Mouse (Mus musculus) neural tube, embryonic 12.5 days (tissue): ENCODE results near the gene Myh14. TPM values are rescaled to one million over a fixed set of nuclear protein-coding genes. Genes with fewer than 3 reads are reported as not detected.

Experiments
- ATAC-seq: fragments of 200-750 bp; cut with Nextera tagmentation; 2 replicates; pipeline ENCODE4 v1.8.0; 2017; ENCODE audit warnings: low read depth, mild to moderate bottlenecking, moderate TSS enrichment, moderate library complexity; ENCODE audit not compliant: low FRiP score
- H3K27ac ChIP-seq: fragments of 300-500 bp; sonication (generic); 2 replicates; pipeline ENCODE4 v1.5.1; 2016
- H3K27me3 ChIP-seq: fragments of 300-500 bp; sonication (generic); replicated peaks from 2 replicates; pipeline ENCODE4 v1.6.1; 2016; ENCODE audit warnings: mild to moderate bottlenecking
- H3K36me3 ChIP-seq: fragments of 300-500 bp; sonication (generic); 2 replicates; pipeline ENCODE4 v1.6.1; 2016; ENCODE audit warnings: mild to moderate bottlenecking
- H3K4me1 ChIP-seq: fragments of 300-500 bp; sonication (generic); 2 replicates; pipeline ENCODE4 v1.6.1; 2016
- H3K4me2 ChIP-seq: fragments of 300-500 bp; sonication (generic); replicated peaks from 2 replicates; pipeline ENCODE4 v1.6.1; 2016; ENCODE audit warnings: mild to moderate bottlenecking
- H3K4me3 ChIP-seq: fragments of 300-500 bp; sonication (generic); 2 replicates; pipeline ENCODE4 v1.5.1; 2016
- H3K9ac ChIP-seq: fragments of 300-500 bp; sonication (generic); 2 replicates; pipeline ENCODE4 v1.6.1; 2016; ENCODE audit warnings: mild to moderate bottlenecking
- H3K9me3 ChIP-seq: fragments of 300-500 bp; sonication (generic); 2 replicates; pipeline ENCODE4 v1.6.1; 2016; ENCODE audit warnings: mild to moderate bottlenecking
- WGBS: fragments of 180-500 bp; shearing (Covaris S2); methylation state at CpG from one replicate; pipeline ENCODE4 v1.1.7; 2016; 5-methylcytosine and 5-hydroxymethylcytosine counted together
- polyA plus RNA-seq: library from polyadenylated mRNA; unstranded; fragments of >200 nt; fragmentation: Nextera tagmentation; extraction: Ambion mirVana; gene quantifications from 2 replicates; pipeline ENCODE4 v1.2.1, GENCODE M21; 2016

Gene Myh14
- polyA plus RNA-seq, 1 experiment from 2014 or later, result 2.5 TPM

DNA sequence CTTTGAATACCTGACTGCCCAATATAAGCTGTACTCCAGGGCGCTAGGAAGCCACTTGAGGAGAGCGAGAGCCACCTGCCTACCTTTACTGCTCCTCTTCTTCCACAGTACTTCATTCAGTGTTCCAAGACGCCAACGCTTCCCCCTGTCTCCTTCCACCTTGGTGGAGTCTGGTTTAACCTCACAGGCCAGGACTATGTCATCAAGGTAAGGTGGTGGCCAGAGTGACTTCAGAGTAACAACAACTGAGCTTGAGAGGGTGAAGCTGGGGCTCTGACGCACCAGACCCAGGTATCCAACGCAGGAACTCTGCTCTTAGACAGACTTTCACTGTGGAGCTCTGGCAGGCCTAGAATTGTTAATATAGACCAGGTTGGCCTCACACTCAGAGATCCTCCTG lies 85.0 kb downstream of the Myh14 start:
- H3K4me2 ChIP-seq, result no peak overlapping the region

GRCm38 (mm10) chr7:44584921-44585320 lies 85.7 kb downstream of the Myh14 start:
- H3K27ac ChIP-seq, result no peak overlapping the region
- no peaks in the 10 kb centered on the region for H3K9me3 ChIP-seq
- WGBS, result 88% methylated on average over 6 of the region's 6 CpGs
- no peaks in the 10 kb centered on the region for H3K36me3 ChIP-seq
- peaks cover 24% of the 10 kb centered on the region for H3K27me3 ChIP-seq
- no peak overlapping the region for H3K9ac ChIP-seq
- peaks cover 25% of the 10 kb centered on the region for H3K4me1 ChIP-seq
- no peak for ATAC-seq
- no peak overlapping the region for H3K4me3 ChIP-seq
- no peak overlapping the region for H3K4me2 ChIP-seq

More for the DNA sequence above, 85.0 kb downstream of the Myh14 start:
- H3K36me3 ChIP-seq, result no peaks in the 10 kb centered on the region
- peaks cover 24% of the 10 kb centered on the region for H3K27me3 ChIP-seq
- H3K4me3 ChIP-seq, result no peak overlapping the region
- ATAC-seq, result no peak
- peaks cover 30% of the 10 kb centered on the region for H3K4me1 ChIP-seq
- H3K9me3 ChIP-seq, result no peaks in the 10 kb centered on the region
- WGBS, result 92% methylated on average over 6 of the region's 6 CpGs
- H3K27ac ChIP-seq, result no peak overlapping the region
- no peak overlapping the region for H3K9ac ChIP-seq

GRCm38 (mm10) chr7:44584265-44584804 lies 86.3 kb downstream of the Myh14 start:
- 80% methylated on average over 4 of the region's 4 CpGs for WGBS
- no peaks in the 10 kb centered on the region for H3K9me3 ChIP-seq

DNA sequence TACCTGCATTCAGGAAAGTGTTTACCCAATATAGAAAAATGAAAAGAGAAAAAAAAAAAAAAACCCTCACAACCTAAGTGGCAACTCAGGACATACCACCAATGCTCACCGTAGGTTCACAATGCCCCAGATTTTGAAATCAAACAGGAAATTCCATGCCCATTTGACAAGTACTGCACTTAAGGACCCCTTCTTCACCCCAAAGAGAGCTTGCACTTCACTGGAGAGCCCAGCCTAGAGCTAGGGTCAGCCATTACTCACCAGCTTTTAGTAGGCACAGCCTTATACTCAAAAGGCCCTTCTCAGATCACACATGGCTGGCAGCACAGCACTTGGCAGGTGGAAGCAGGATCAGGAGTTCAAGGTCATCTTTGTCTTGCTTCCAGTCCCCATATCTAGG lies 87.5 kb downstream of the Myh14 start:
- Histone ChIP-seq H3K4me2 (no peak overlapping the region), H3K4me1 (peaks cover 12% of the 10 kb centered on the region), H3K36me3 (no peaks in the 10 kb centered on the region), H3K4me3 (no peak overlapping the region), H3K9me3 (no peaks in the 10 kb centered on the region), H3K9ac (no peak overlapping the region), H3K27ac (no peak overlapping the region), H3K27me3 (peaks cover 11% of the 10 kb centered on the region)
- 91% methylated on average over 1 of the region's 1 CpGs for WGBS
- ATAC-seq, result no peak

More at GRCm38 (mm10) chr7:44584265-44584804, 86.3 kb downstream of the Myh14 start:
- ATAC-seq, result no peak
- Histone ChIP-seq H3K4me3 (no peak overlapping the region), H3K4me2 (no peak overlapping the region), H3K27ac (no peak overlapping the region), H3K9ac (no peak overlapping the region), H3K36me3 (no peaks in the 10 kb centered on the region), H3K27me3 (peaks cover 21% of the 10 kb centered on the region), H3K4me1 (peaks cover 20% of the 10 kb centered on the region)

- Histone ChIP-seq H3K4me1 (peaks cover 9% of the 10 kb centered on the region), H3K9ac (no peak overlapping the region), H3K4me3 (no peak overlapping the region), H3K27me3 (peaks cover 7% of the 10 kb centered on the region), H3K9me3 (no peaks in the 10 kb centered on the region), H3K4me2 (no peak overlapping the region), H3K36me3 (no peaks in the 10 kb centered on the region), H3K27ac (no peak overlapping the region)
- no peak for ATAC-seq
- WGBS, result 83% methylated on average over 5 of the region's 5 CpGs
Observed at GRCm38 (mm10) chr7:44582709-44583108, 87.9 kb downstream of the Myh14 start.

GRCm38 (mm10) chr7:44581637-44582036 lies 89.0 kb downstream of the Myh14 start:
- Histone ChIP-seq H3K9ac (no peak overlapping the region), H3K36me3 (no peaks in the 10 kb centered on the region), H3K4me1 (no peaks in the 10 kb centered on the region), H3K4me3 (no peak overlapping the region), H3K27me3 (no peaks in the 10 kb centered on the region; the same call in 1 of the 2 replicates), H3K9me3 (no peaks in the 10 kb centered on the region), H3K4me2 (no peak overlapping the region), H3K27ac (no peak overlapping the region)
- WGBS, result 81% methylated on average over 6 of the region's 6 CpGs
- no peak for ATAC-seq

DNA sequence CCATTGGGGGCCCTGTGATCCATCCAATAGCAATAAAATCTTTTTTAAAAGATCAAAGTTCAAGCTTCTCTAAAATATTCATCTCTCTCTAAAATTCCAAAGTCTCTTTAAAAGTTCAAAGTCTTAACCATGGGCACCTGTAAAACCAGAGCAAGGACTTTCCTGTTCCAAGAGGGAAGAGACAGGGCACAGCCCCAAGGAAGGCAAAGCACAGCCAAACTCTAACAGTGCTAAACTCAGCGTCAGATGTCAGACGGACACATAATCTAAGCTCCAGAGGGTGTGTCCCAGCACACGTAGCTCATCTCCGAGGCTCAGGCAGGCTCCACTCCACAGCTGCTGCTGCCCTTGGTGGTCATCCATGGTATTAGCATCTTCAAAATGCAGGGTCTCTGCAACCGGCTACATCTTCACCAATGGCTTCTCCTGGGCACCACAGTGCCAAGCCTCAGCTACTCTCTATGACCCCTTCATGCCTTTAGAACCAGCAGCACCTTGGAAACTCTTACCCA lies 94.3 kb downstream of the Myh14 start:
- Histone ChIP-seq H3K27me3 (no peaks in the 10 kb centered on the region), H3K4me1 (no peaks in the 10 kb centered on the region), H3K4me2 (no peak overlapping the region), H3K9ac (no peak overlapping the region), H3K4me3 (no peak overlapping the region), H3K27ac (no peak overlapping the region), H3K36me3 (no peaks in the 10 kb centered on the region), H3K9me3 (no peaks in the 10 kb centered on the region)
- no peak for ATAC-seq
- WGBS, result 54% methylated on average over 5 of the region's 5 CpGs

DNA sequence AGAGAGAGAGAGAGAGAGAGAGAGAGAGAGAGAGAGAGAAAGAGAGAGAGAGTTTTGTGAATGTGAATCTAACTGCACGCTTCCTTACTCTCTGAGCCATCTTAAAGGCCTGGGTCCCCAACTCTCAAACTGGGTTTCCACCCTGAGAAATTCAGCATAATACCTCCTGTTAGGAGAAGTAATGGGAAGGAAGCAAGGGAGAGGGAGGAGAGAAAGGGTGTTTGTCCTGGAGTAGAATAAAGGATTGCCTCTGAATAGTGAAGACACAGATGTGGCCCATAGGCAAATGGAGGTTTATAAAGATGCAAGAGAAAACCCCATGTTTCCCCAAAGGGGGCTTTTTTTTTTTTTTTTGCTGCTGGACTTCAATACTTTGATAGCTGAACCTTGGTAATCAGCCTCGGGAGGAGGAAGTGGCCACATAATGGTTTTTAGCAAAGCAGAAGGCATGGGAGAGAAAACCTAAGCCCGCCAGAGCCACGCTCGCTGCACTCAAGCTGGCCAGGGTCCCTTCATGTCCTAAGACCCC lies 97.6 kb downstream of the Myh14 start:
- WGBS, result 79% methylated on average over 5 of the region's 5 CpGs
- Histone ChIP-seq H3K27ac (no peak overlapping the region), H3K4me2 (no peak overlapping the region), H3K9me3 (no peaks in the 10 kb centered on the region), H3K4me1 (no peaks in the 10 kb centered on the region), H3K9ac (no peak overlapping the region), H3K4me3 (no peak overlapping the region), H3K27me3 (no peaks in the 10 kb centered on the region), H3K36me3 (no peaks in the 10 kb centered on the region)
- no peak for ATAC-seq

GRCm38 (mm10) chr7:44572213-44572701 lies 98.4 kb downstream of the Myh14 start, which contains the start of gene Napsa:
TSS of gene Napsa (plus strand) at chr7:44572380.
- H3K27me3 ChIP-seq, result no peaks in the 10 kb centered on the region
- ATAC-seq, result no peak

GRCm38 (mm10) chr7:44571811-44572210 lies 98.8 kb downstream of the Myh14 start:
- Histone ChIP-seq H3K4me2 (no peak overlapping the region), H3K9me3 (no peaks in the 10 kb centered on the region), H3K36me3 (no peaks in the 10 kb centered on the region), H3K4me1 (no peaks in the 10 kb centered on the region), H3K9ac (no peak overlapping the region), H3K27me3 (no peaks in the 10 kb centered on the region), H3K27ac (no peak overlapping the region), H3K4me3 (no peak overlapping the region)
- WGBS, result 67% methylated on average over 4 of the region's 4 CpGs
- ATAC-seq, result no peak

More at GRCm38 (mm10) chr7:44572213-44572701, 98.4 kb downstream of the Myh14 start, which contains the start of gene Napsa:
- Histone ChIP-seq H3K4me2 (no peak within 1 kb of the TSS), H3K9me3 (no peaks in the 10 kb centered on the region), H3K4me1 (no peaks in the 10 kb centered on the region), H3K36me3 (no peaks in the 10 kb centered on the region), H3K4me3 (no peak within 1 kb of the TSS), H3K9ac (no peak within 1 kb of the TSS), H3K27ac (no peak within 1 kb of the TSS)
- 37% methylated on average over 7 of the region's 7 CpGs for WGBS

DNA sequence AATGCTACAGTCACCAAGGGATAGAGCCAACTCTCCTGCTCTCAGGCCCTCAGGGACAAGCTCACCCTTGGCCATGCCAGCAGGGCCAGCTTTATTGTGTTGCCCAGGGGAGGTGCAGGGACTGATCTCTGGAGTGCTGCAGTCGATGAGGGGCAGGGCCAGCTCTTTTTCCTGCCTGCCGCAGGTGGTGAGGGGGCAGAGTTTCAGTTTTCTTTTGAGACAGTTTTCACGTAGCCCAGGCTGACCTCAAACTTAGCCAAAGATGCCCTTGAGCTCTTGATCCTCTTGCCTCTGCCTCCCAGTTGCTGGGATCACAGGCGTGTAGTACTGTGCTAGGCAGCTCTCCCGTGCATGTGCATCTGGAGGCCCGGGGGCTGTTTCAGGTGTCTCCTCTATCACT lies 99.7 kb downstream of the Myh14 start:
- H3K4me1 ChIP-seq, result no peaks in the 10 kb centered on the region
- no peak overlapping the region for H3K4me3 ChIP-seq
- H3K9me3 ChIP-seq, result no peaks in the 10 kb centered on the region
- ATAC-seq, result no peak
- WGBS, result 88% methylated on average over 6 of the region's 6 CpGs
- H3K27me3 ChIP-seq, result no peaks in the 10 kb centered on the region
- H3K36me3 ChIP-seq, result no peaks in the 10 kb centered on the region
- no peak overlapping the region for H3K9ac ChIP-seq
- H3K27ac ChIP-seq, result no peak overlapping the region
- no peak overlapping the region for H3K4me2 ChIP-seq

GRCm38 (mm10) chr7:44568803-44569202 lies 101.8 kb downstream of the Myh14 start:
- no peaks in the 10 kb centered on the region for H3K36me3 ChIP-seq
- WGBS, result 80% methylated on average over 9 of the region's 9 CpGs
- no peaks in the 10 kb centered on the region for H3K4me1 ChIP-seq

GRCm38 (mm10) chr7:44565414-44565813 lies 105.2 kb downstream of the Myh14 start:
- H3K9ac ChIP-seq, result no peak overlapping the region
- no peaks in the 10 kb centered on the region for H3K27me3 ChIP-seq
- no peak overlapping the region for H3K4me3 ChIP-seq
- ATAC-seq, result no peak
- WGBS, result 76% methylated on average over 6 of the region's 6 CpGs
- no peaks in the 10 kb centered on the region for H3K36me3 ChIP-seq
- H3K4me1 ChIP-seq, result no peaks in the 10 kb centered on the region
- H3K4me2 ChIP-seq, result no peak overlapping the region
- no peaks in the 10 kb centered on the region for H3K9me3 ChIP-seq
- H3K27ac ChIP-seq, result no peak overlapping the region

More at GRCm38 (mm10) chr7:44568803-44569202, 101.8 kb downstream of the Myh14 start:
- Histone ChIP-seq H3K4me2 (no peak overlapping the region), H3K27me3 (no peaks in the 10 kb centered on the region), H3K9me3 (no peaks in the 10 kb centered on the region), H3K27ac (no peak overlapping the region), H3K4me3 (no peak overlapping the region), H3K9ac (no peak overlapping the region)
- ATAC-seq, result no peak
